Mouse (Mus musculus) natural killer cell, adult 2 months (primary cell): ENCODE results near the gene Tmem131.

Source experiments
- DNase-seq, 2 experiments: peaks; one replicate each; pipeline ENCODE4 v3.0.0; 2022; ENCODE audit warnings: low spot score in 2 of 2

Gene Tmem131

GRCm38 (mm10) chr1:36938801-36939286, 4.6 kb downstream of the Tmem131 start:
- no peak for DNase-seq

GRCm38 (mm10) chr1:36938348-36938747, 5.1 kb downstream of the Tmem131 start:
- DNase-seq: no peak

- DNase-seq: no peak
Observed at GRCm38 (mm10) chr1:36937648-36938047, 5.8 kb downstream of the Tmem131 start.

GRCm38 (mm10) chr1:36937015-36937414, 6.5 kb downstream of the Tmem131 start:
- DNase-seq: no peak

GRCm38 (mm10) chr1:36936567-36936966, 6.9 kb downstream of the Tmem131 start:
- DNase-seq: no peak

- DNase-seq: no peak
Observed at GRCm38 (mm10) chr1:36934778-36935177, 8.7 kb downstream of the Tmem131 start.

- DNase-seq: no peak
Observed at GRCm38 (mm10) chr1:36933965-36934585, 9.4 kb downstream of the Tmem131 start.

- DNase-seq: no peak
Observed at GRCm38 (mm10) chr1:36932231-36932630, 11.2 kb downstream of the Tmem131 start.

- no peak for DNase-seq
Observed at GRCm38 (mm10) chr1:36930911-36931310, 12.6 kb downstream of the Tmem131 start.

GRCm38 (mm10) chr1:36929996-36930395, 13.5 kb downstream of the Tmem131 start:
- no peak for DNase-seq

- DNase-seq: no peak
Observed at GRCm38 (mm10) chr1:36928357-36929330, 14.8 kb downstream of the Tmem131 start.

- no peak for DNase-seq
Observed at GRCm38 (mm10) chr1:36927569-36927968, 15.9 kb downstream of the Tmem131 start.

- no peak for DNase-seq
Observed at GRCm38 (mm10) chr1:36926738-36927137, 16.7 kb downstream of the Tmem131 start.

- DNase-seq: no peak
Observed at GRCm38 (mm10) chr1:36926246-36926645, 17.2 kb downstream of the Tmem131 start.

- DNase-seq: no peak
Observed at GRCm38 (mm10) chr1:36925781-36926180, 17.7 kb downstream of the Tmem131 start.

GRCm38 (mm10) chr1:36924853-36925252, 18.6 kb downstream of the Tmem131 start:
- DNase-seq: no peak

- DNase-seq: no peak
Observed at GRCm38 (mm10) chr1:36923911-36924310, 19.6 kb downstream of the Tmem131 start.

GRCm38 (mm10) chr1:36922623-36923421, 20.6 kb downstream of the Tmem131 start:
- no peak for DNase-seq

GRCm38 (mm10) chr1:36921614-36922393, 21.7 kb downstream of the Tmem131 start:
- no peak for DNase-seq

- DNase-seq: no peak
Observed at GRCm38 (mm10) chr1:36920726-36921125, 22.7 kb downstream of the Tmem131 start.

GRCm38 (mm10) chr1:36920154-36920716, 23.2 kb downstream of the Tmem131 start:
- DNase-seq: no peak
